Mouse (Mus musculus): Measurements from ENCODE around the gene Hspb11. TPM values are rescaled to one million over a fixed set of nuclear protein-coding genes. Genes with fewer than 3 reads are reported as not detected.

The Hspb11 gene
- 44.4 and 47.1 TPM in 2 replicates for polyA plus RNA-seq (2016; fragmentation: Nextera tagmentation; extraction: Ambion mirVana)

DNA sequence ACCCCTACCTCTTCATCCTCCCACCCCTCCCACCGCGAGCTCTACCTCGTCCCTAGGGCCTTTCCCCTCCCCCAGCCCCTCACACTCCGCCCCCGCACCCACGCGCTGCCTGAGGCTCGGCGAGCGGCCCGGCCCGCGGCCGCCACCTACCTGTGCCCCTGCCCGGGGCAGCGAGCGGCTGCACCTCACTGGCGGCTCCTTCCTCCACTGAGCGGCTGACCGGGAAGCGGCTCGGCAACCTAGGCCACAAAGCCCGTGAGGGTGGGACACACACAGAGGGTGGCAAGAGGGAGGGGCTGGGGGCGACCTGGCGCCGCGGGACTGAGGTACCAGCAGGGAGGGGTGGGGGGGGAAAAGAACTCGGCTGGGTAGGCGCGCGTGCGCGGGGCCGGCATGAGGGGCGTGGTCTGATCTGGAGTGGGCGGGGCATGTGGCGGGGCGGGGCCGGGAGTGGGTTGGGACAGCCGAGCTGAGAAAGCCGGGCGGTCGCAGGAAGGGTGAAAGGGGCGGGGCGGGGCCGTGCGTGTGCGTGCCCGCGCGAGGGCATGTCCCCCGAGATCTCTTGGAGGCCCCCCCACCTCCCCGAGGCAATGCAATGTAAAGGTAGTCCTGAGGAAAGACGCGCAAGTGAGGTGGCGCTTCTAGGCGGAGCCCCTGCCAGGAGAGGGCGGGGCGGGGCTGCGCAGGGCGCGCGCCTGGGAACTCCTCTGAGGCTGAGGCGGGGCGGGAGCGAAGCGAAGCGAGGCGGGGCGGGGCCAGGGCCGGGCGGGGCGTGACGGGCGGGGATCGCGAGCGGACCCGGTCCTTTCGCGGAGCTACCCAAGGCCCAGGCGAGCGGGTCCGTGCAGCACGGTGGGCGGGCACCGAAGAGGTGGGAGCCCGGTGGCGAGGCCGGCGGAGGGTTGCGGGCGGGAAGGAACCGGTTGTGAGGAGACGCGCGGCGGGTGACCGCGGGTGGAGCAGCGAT lies at the start of gene Hspb11, which contains the start of gene Lrrc42:
Hspb11 (plus strand) TSS at position 469 of the 967 bp plus-strand sequence.
Lrrc42 (minus strand) TSS at position 408 of the 967 bp plus-strand sequence.
- Histone ChIP-seq H3K9me3 (replicated peaks) (no peaks in the 10 kb centered on the region), H3K4me2 (peak within 1 kb of the TSS; percentile 91), H3K4me1 (replicated peaks) (peaks cover 40% of the 10 kb centered on the region), H3K27ac (ENCODE audit: poor library complexity, severe bottlenecking) (peak within 1 kb of the TSS; percentile 85), H3K4me3 (peak within 1 kb of the TSS; percentile 78), H3K36me3 (no peaks in the 10 kb centered on the region), H3K27me3 (replicated peaks) (no peaks in the 10 kb centered on the region), H3K9ac (peak within 1 kb of the TSS; percentile 82)
- WGBS, result under 1% methylated on average over 94 of the region's 101 CpGs
- peak; percentile 96 for ATAC-seq (ENCODE audit: insufficient number of reproducible peaks, low FRiP score)

- H3K36me3 ChIP-seq, result peaks cover 50% of the 10 kb centered on the region
- no peak overlapping the region for H3K4me2 ChIP-seq
- H3K4me3 ChIP-seq, result no peak overlapping the region
- H3K27ac ChIP-seq (ENCODE audit: poor library complexity, severe bottlenecking), result no peak overlapping the region
- 92% methylated on average over 2 of the region's 2 CpGs for WGBS
- peaks cover 2% of the 10 kb centered on the region; the same call in 1 of the 2 replicates for H3K27me3 ChIP-seq (replicated peaks)
- H3K9me3 ChIP-seq (replicated peaks), result no peaks in the 10 kb centered on the region
- no peak overlapping the region for H3K9ac ChIP-seq
- no peak for ATAC-seq (ENCODE audit: insufficient number of reproducible peaks, low FRiP score)
- H3K4me1 ChIP-seq (replicated peaks), result peaks cover 11% of the 10 kb centered on the region
Measured at GRCm38 (mm10) chr4:107207016-107207415, 46.4 kb upstream of the Hspb11 start.

- Histone ChIP-seq H3K36me3 (peaks cover 33% of the 10 kb centered on the region), H3K9me3 (replicated peaks) (no peaks in the 10 kb centered on the region), H3K4me1 (replicated peaks) (peaks cover 11% of the 10 kb centered on the region), H3K4me2 (no peak within 1 kb of the TSS), H3K4me3 (no peak within 1 kb of the TSS), H3K27me3 (replicated peaks) (peaks cover 11% of the 10 kb centered on the region), H3K9ac (no peak within 1 kb of the TSS), H3K27ac (ENCODE audit: poor library complexity, severe bottlenecking) (no peak within 1 kb of the TSS)
- WGBS, result 80% methylated on average over 3 of the region's 3 CpGs
- ATAC-seq (ENCODE audit: insufficient number of reproducible peaks, low FRiP score), result no peak
Measured at GRCm38 (mm10) chr4:107208880-107209279, 44.5 kb upstream of the Hspb11 start, which contains the start of gene Ldlrad1. Ldlrad1 (plus strand) TSS chr4:107209180.

- no peak overlapping the region for H3K4me3 ChIP-seq
- no peak overlapping the region for H3K27ac ChIP-seq (ENCODE audit: poor library complexity, severe bottlenecking)
- peaks cover 15% of the 10 kb centered on the region for H3K36me3 ChIP-seq
- no peaks in the 10 kb centered on the region for H3K9me3 ChIP-seq (replicated peaks)
- H3K4me1 ChIP-seq (replicated peaks), result peaks cover 11% of the 10 kb centered on the region
- no peak overlapping the region for H3K4me2 ChIP-seq
- ATAC-seq (ENCODE audit: insufficient number of reproducible peaks, low FRiP score), result 0 out of 2 replicates have a peak, but pooled peaks have one; percentile 24
- WGBS, result 74% methylated on average over 5 of the region's 5 CpGs
- H3K27me3 ChIP-seq (replicated peaks), result peaks cover 19% of the 10 kb centered on the region
- no peak overlapping the region for H3K9ac ChIP-seq
Measured at GRCm38 (mm10) chr4:107210483-107211097, 42.8 kb upstream of the Hspb11 start.

- no peak for ATAC-seq (ENCODE audit: insufficient number of reproducible peaks, low FRiP score)
- 62% methylated on average over 4 of the region's 4 CpGs for WGBS
- H3K4me2 ChIP-seq, result no peak overlapping the region
- H3K27ac ChIP-seq (ENCODE audit: poor library complexity, severe bottlenecking), result no peak overlapping the region
- no peak overlapping the region for H3K9ac ChIP-seq
- peaks cover 11% of the 10 kb centered on the region for H3K4me1 ChIP-seq (replicated peaks)
- peaks cover 9% of the 10 kb centered on the region for H3K36me3 ChIP-seq
- H3K9me3 ChIP-seq (replicated peaks), result no peaks in the 10 kb centered on the region
- no peak overlapping the region for H3K4me3 ChIP-seq
- H3K27me3 ChIP-seq (replicated peaks), result peaks cover 28% of the 10 kb centered on the region
Measured at GRCm38 (mm10) chr4:107211465-107211864, 41.9 kb upstream of the Hspb11 start.

DNA sequence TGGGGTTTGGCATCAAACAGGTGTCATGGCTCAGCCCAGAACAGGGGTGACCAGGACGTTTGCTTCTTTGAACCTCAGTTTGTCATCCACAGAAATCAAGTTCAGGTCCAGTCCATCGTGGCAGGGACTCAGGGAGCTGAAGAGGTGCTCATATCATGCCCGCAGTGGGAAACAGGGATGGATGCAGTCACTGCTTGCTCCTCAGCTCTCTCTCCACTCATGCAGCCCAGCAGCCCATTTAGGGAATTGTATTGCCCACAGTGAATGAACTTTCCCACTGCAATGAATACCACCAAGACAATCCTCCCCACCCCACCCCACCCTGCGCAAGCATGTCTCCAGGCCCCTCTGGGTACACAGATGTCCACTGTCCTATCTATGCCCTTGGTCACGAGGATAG lies 41.5 kb upstream of the Hspb11 start:
- H3K27ac ChIP-seq (ENCODE audit: poor library complexity, severe bottlenecking), result no peak overlapping the region
- H3K9me3 ChIP-seq (replicated peaks), result no peaks in the 10 kb centered on the region
- 84% methylated on average over 5 of the region's 5 CpGs for WGBS
- H3K27me3 ChIP-seq (replicated peaks), result peaks cover 29% of the 10 kb centered on the region
- ATAC-seq (ENCODE audit: insufficient number of reproducible peaks, low FRiP score), result no peak
- H3K36me3 ChIP-seq, result peaks cover 9% of the 10 kb centered on the region
- no peak overlapping the region for H3K4me2 ChIP-seq
- H3K9ac ChIP-seq, result no peak overlapping the region
- no peak overlapping the region for H3K4me3 ChIP-seq
- H3K4me1 ChIP-seq (replicated peaks), result peaks cover 11% of the 10 kb centered on the region

GRCm38 (mm10) chr4:107213279-107214011 lies 39.9 kb upstream of the Hspb11 start:
- no peak overlapping the region for H3K9ac ChIP-seq
- no peak overlapping the region for H3K27ac ChIP-seq (ENCODE audit: poor library complexity, severe bottlenecking)
- no peak for ATAC-seq (ENCODE audit: insufficient number of reproducible peaks, low FRiP score)
- H3K4me3 ChIP-seq, result no peak overlapping the region
- H3K36me3 ChIP-seq, result no peaks in the 10 kb centered on the region
- 64% methylated on average over 12 of the region's 12 CpGs for WGBS
- no peaks in the 10 kb centered on the region for H3K9me3 ChIP-seq (replicated peaks)
- peaks cover 16% of the 10 kb centered on the region for H3K4me1 ChIP-seq (replicated peaks)
- peaks cover 34% of the 10 kb centered on the region for H3K27me3 ChIP-seq (replicated peaks)
- H3K4me2 ChIP-seq, result no peak overlapping the region

- no peak overlapping the region for H3K4me2 ChIP-seq
- H3K27me3 ChIP-seq (replicated peaks), result peaks cover 32% of the 10 kb centered on the region
- H3K36me3 ChIP-seq, result no peaks in the 10 kb centered on the region
- H3K4me3 ChIP-seq, result no peak overlapping the region
- H3K9me3 ChIP-seq (replicated peaks), result no peaks in the 10 kb centered on the region
- H3K4me1 ChIP-seq (replicated peaks), result 0 out of 2 replicates have a peak, but pooled peaks cover 5% of the 10 kb centered on the region
- WGBS, result 48% methylated on average over 9 of the region's 9 CpGs
- ATAC-seq (ENCODE audit: insufficient number of reproducible peaks, low FRiP score), result no peak; the same call in 1 of the 2 replicates
- no peak overlapping the region for H3K9ac ChIP-seq
- H3K27ac ChIP-seq (ENCODE audit: poor library complexity, severe bottlenecking), result no peak overlapping the region
Measured at GRCm38 (mm10) chr4:107217574-107217973, 35.8 kb upstream of the Hspb11 start.

DNA sequence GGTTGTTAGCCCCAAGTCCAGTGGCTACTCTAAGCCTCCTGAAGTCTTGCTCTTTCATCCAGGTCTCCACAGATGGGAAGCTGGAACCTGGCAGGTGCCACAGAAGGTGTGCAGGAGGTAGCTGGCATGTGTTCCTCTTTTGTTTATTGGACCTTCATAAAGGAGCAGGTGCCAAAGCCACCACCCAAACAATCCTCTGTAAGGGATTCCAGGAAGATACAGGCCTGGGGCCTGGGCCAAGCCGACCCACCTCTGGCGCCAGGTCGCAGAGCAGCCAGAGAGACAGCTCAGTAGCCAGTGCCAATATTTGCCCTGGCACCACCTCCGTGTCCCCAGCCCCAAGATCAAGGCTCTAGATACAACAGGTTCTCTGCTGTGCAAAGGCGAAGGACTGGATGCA lies 31.9 kb upstream of the Hspb11 start:
- Histone ChIP-seq H3K4me2 (no peak overlapping the region), H3K27me3 (replicated peaks) (peaks cover 15% of the 10 kb centered on the region; the same call in 1 of the 2 replicates), H3K27ac (ENCODE audit: poor library complexity, severe bottlenecking) (no peak overlapping the region), H3K4me3 (no peak overlapping the region), H3K4me1 (replicated peaks) (0 out of 2 replicates have a peak, but pooled peaks cover 5% of the 10 kb centered on the region), H3K9ac (no peak overlapping the region), H3K36me3 (no peaks in the 10 kb centered on the region), H3K9me3 (replicated peaks) (no peaks in the 10 kb centered on the region)
- WGBS, result 90% methylated on average over 5 of the region's 5 CpGs
- no peak for ATAC-seq (ENCODE audit: insufficient number of reproducible peaks, low FRiP score)

GRCm38 (mm10) chr4:107223225-107224204 lies 29.9 kb upstream of the Hspb11 start:
- Histone ChIP-seq H3K9me3 (replicated peaks) (no peaks in the 10 kb centered on the region), H3K36me3 (no peaks in the 10 kb centered on the region), H3K27me3 (replicated peaks) (peaks cover 16% of the 10 kb centered on the region; the same call in 1 of the 2 replicates), H3K4me2 (no peak overlapping the region), H3K4me3 (no peak overlapping the region), H3K27ac (ENCODE audit: poor library complexity, severe bottlenecking) (no peak overlapping the region), H3K9ac (no peak overlapping the region), H3K4me1 (replicated peaks) (no peaks in the 10 kb centered on the region)
- ATAC-seq (ENCODE audit: insufficient number of reproducible peaks, low FRiP score), result peak; percentile 61; the same call in 1 of the 2 replicates
- WGBS, result 76% methylated on average over 11 of the region's 11 CpGs
